Mouse (Mus musculus) liver, postnatal 0 days (tissue): ENCODE results near the gene Vsir. TPM values are rescaled to one million over a fixed set of nuclear protein-coding genes. Genes with fewer than 3 reads are reported as not detected.
A peak's percentile ranks its signal among the peaks of the same experiment; 100 is the strongest.

ENCODE experiments used
- ATAC-seq: fragments of 200-750 bp; cut with Nextera tagmentation; 2 replicates; pipeline ENCODE4 v1.8.0; 2017; ENCODE audit warnings: mild to moderate bottlenecking, moderate library complexity
- DNase-seq: peaks from one replicate; pipeline ENCODE4 v3.0.0-alpha.2; 2016
- H3K27ac ChIP-seq: fragments of 300-500 bp; sonication (generic); 2 replicates; pipeline ENCODE4 v1.5.1; 2014; ENCODE audit warnings: antibody characterized with exemption, moderate library complexity, mild to moderate bottlenecking, low read depth
- H3K27me3 ChIP-seq: fragments of 300-500 bp; sonication (generic); 2 replicates; pipeline ENCODE4 v1.6.1; 2014; ENCODE audit warnings: low read length, control low read depth, mixed read lengths; ENCODE audit not compliant: insufficient read depth
- H3K36me3 ChIP-seq: fragments of 300-500 bp; sonication (generic); replicated peaks from 2 replicates; pipeline ENCODE4 v1.6.1; 2014; ENCODE audit warnings: mild to moderate bottlenecking, control low read depth, low read length, moderate library complexity, mixed read lengths; ENCODE audit not compliant: insufficient read depth
- H3K4me1 ChIP-seq: fragments of 300-500 bp; sonication (generic); 2 replicates; pipeline ENCODE4 v1.6.1; 2014; ENCODE audit warnings: antibody characterized with exemption, mild to moderate bottlenecking, control low read depth; ENCODE audit not compliant: insufficient read depth
- H3K4me2 ChIP-seq: fragments of 300-500 bp; sonication (generic); 2 replicates; pipeline ENCODE4 v1.6.1; 2014; ENCODE audit warnings: low read depth, mild to moderate bottlenecking, low read length, moderate library complexity, mixed read lengths
- H3K4me3 ChIP-seq: fragments of 300-500 bp; sonication (generic); 2 replicates; pipeline ENCODE4 v1.5.1; 2014; ENCODE audit warnings: low read depth, low read length
- H3K9ac ChIP-seq: fragments of 300-500 bp; sonication (generic); replicated peaks from 2 replicates; pipeline ENCODE4 v1.6.1; 2014; ENCODE audit warnings: mild to moderate bottlenecking, moderate library complexity
- H3K9me3 ChIP-seq: fragments of 300-500 bp; sonication (generic); 2 replicates; pipeline ENCODE4 v1.6.1; 2016; ENCODE audit warnings: mild to moderate bottlenecking, control low read depth, low read length, mixed read lengths
- CTCF ChIP-seq: sonication (generic); IDR thresholded peaks from 2 replicates; pipeline ENCODE4 v1.5.1; 2016; ENCODE audit warnings: antibody characterized with exemption, low read depth
- EP300 ChIP-seq: IDR thresholded peaks from 2 replicates; pipeline ENCODE4 v1.6.1; 2016; ENCODE audit warnings: antibody characterized with exemption, low read depth, mild to moderate bottlenecking
- WGBS: fragments of 180-500 bp; shearing (Covaris S2); extraction: QIAGEN DNeasy Blood & Tissue Kit; methylation state at CpG from one replicate; pipeline ENCODE4 v1.1.7; 2014; ENCODE audit not compliant: insufficient replicate concordance; 5-methylcytosine and 5-hydroxymethylcytosine counted together
- polyA plus RNA-seq: library from polyadenylated mRNA; unstranded; fragments of >200 nt; fragmentation: Nextera tagmentation; extraction: Ambion mirVana; gene quantifications from 2 replicates; pipeline ENCODE4 v1.2.1, GENCODE M21; 2015

Vsir gene
- polyA plus RNA-seq, 1 experiment from 2014 or later = 11.4 TPM

DNA sequence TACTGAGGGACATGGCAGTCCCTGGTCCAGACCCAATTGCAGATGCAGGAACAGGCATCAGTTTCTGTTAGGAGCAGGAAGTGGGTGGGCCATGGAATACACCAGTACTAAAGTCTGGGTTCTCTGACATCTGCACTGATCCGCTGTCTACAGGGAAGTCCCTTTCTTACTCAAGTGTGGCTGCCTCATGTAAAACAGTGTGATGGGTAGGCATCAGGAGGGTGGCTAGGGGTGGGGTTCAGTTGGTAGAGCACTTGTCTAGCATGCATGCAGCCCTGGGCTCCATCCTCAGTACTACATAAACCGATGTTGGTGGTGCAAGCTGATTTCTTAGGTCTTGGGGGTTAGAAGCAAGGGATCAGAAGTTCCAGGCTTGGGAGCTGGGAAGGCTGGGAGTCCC is 67.1 kb downstream of the Vsir start:
- Histone ChIP-seq H3K4me2 (no peak overlapping the region), H3K27me3 (no peaks in the 10 kb centered on the region), H3K9me3 (no peaks in the 10 kb centered on the region), H3K4me3 (no peak overlapping the region), H3K27ac (no peak overlapping the region), H3K36me3 (no peaks in the 10 kb centered on the region), H3K9ac (no peak overlapping the region), H3K4me1 (no peaks in the 10 kb centered on the region)
- no peak for DNase-seq
- ATAC-seq = no peak
- 57% methylated on average over 2 of the region's 2 CpGs for WGBS
- no peak for TF ChIP-seq EP300
- TF ChIP-seq CTCF = no peak

DNA sequence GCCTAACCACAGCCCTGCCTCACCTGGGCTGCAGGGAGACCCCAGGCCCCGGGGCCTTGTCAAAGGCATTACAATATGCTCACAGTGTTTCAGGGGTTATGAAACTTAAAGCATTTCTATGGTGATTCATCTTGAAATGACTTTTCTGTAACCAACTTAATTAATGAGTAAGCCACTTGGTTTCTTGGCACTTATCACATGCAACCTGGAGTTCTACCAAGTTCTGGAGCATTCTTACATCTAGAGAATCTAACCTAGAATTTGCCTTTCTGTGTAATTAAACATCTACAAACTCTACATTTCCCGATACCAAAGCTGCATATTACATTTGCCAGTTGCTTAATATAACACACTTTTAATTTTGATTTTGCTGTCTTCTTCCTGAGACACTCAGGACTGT is 70.4 kb downstream of the Vsir start:
- TF ChIP-seq CTCF (no peak), EP300 (no peak)
- ATAC-seq (no peak), DNase-seq (no peak)
- 70% methylated on average over 2 of the region's 2 CpGs for WGBS
- H3K27me3 ChIP-seq = no peaks in the 10 kb centered on the region
- no peak overlapping the region for H3K9ac ChIP-seq
- no peak overlapping the region for H3K27ac ChIP-seq
- no peak overlapping the region for H3K4me3 ChIP-seq
- H3K36me3 ChIP-seq = no peaks in the 10 kb centered on the region
- H3K9me3 ChIP-seq = no peaks in the 10 kb centered on the region
- H3K4me1 ChIP-seq = no peaks in the 10 kb centered on the region
- H3K4me2 ChIP-seq = no peak overlapping the region

DNA sequence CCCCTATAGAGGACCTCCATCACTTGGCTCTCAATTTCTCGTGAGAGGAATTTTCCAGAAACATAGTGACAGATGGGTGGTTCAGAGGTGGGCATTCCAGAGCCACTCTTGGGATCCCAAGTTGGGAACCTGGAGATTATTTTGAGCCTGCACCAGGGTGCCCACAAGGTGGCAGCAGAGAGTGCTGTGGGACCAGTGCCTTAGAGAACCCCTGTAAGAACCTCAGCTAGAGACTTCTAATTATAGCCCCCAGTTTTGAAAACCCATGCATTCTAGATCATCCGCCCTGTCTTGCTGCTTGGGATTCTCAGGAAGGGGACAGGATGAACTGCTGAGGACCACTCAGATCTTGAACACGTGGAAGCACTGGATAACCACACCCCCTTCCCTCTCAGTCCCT is 71.5 kb downstream of the Vsir start:
- Histone ChIP-seq H3K27ac (no peak overlapping the region), H3K9ac (no peak overlapping the region), H3K36me3 (no peaks in the 10 kb centered on the region), H3K4me1 (no peaks in the 10 kb centered on the region), H3K9me3 (no peaks in the 10 kb centered on the region), H3K4me2 (no peak overlapping the region), H3K27me3 (no peaks in the 10 kb centered on the region), H3K4me3 (no peak overlapping the region)
- DNase-seq = peak; percentile 73
- 20% methylated on average over 3 of the region's 3 CpGs for WGBS
- ATAC-seq = no peak
- no peak for TF ChIP-seq EP300
- TF ChIP-seq CTCF = peak; percentile 82

DNA sequence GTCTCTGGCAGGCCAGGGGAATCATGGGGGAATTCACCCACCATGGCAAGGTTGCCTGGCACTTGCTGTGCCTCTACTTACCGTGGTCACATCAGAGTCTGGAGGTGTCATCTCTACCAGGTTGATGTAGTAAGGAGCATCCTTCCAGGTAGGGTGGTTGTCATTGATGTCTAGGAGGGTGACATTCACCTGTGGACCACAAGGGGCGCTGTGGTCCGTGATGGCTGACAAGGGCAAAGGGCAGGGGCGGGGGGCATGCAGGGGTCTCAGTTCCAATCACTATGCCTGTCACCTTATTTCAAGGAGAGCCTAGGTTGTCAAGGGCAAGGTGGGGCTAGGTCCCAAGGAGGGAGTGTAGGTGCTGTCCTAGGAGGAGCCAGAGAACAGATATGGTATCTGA is 73.0 kb downstream of the Vsir start:
- no peak overlapping the region for H3K27ac ChIP-seq
- H3K36me3 ChIP-seq = no peaks in the 10 kb centered on the region
- H3K4me3 ChIP-seq = no peak overlapping the region
- H3K4me2 ChIP-seq = no peak overlapping the region
- H3K9me3 ChIP-seq = no peaks in the 10 kb centered on the region
- ATAC-seq = no peak
- no peaks in the 10 kb centered on the region for H3K4me1 ChIP-seq
- WGBS = 24% methylated on average over 4 of the region's 4 CpGs
- no peak overlapping the region for H3K9ac ChIP-seq
- peak; percentile 24 for DNase-seq
- TF ChIP-seq EP300 (no peak), CTCF (peak; percentile 73)
- H3K27me3 ChIP-seq = no peaks in the 10 kb centered on the region

Other genes with a start within 250 kb of the Vsir start
- gene Spock2, start 240.6 kb upstream of the Vsir start, polyA plus RNA-seq = 0.09 and 0.11 TPM in 2 replicates
- gene Chst3, start 127.6 kb upstream of the Vsir start, polyA plus RNA-seq = 0.73 TPM in 2 replicates
- gene Psap, start 69.2 kb upstream of the Vsir start, polyA plus RNA-seq = 105 and 110 TPM in 2 replicates
- not detected in 2 replicates for gene Gm17455, start 52.9 kb downstream of the Vsir start, polyA plus RNA-seq